Mouse (Mus musculus) hindbrain, embryonic 15.5 days (tissue): ENCODE results near the gene Mxd1. TPM values are rescaled to one million over a fixed set of nuclear protein-coding genes. Genes with fewer than 3 reads are reported as not detected.

Experiments used
- ATAC-seq: fragments of 200-750 bp; cut with Nextera tagmentation; 2 replicates; pipeline ENCODE4 v1.8.0; 2017; ENCODE audit warnings: low read depth, moderate number of reproducible peaks, moderate TSS enrichment; ENCODE audit not compliant: low FRiP score
- H3K27ac ChIP-seq: fragments of 300-500 bp; sonication (generic); replicated peaks from 2 replicates; pipeline ENCODE4 v1.5.1; 2015; ENCODE audit warnings: mild to moderate bottlenecking, inconsistent platforms
- H3K27me3 ChIP-seq: fragments of 300-500 bp; sonication (generic); 2 replicates; pipeline ENCODE4 v1.6.1; 2015; ENCODE audit warnings: control low read depth, inconsistent platforms
- H3K36me3 ChIP-seq: fragments of 300-500 bp; sonication (generic); 2 replicates; pipeline ENCODE4 v1.6.1; 2015; ENCODE audit warnings: control low read depth, inconsistent platforms
- H3K4me1 ChIP-seq: fragments of 300-500 bp; sonication (generic); replicated peaks from 2 replicates; pipeline ENCODE4 v1.6.1; 2015; ENCODE audit warnings: control low read depth, inconsistent platforms
- H3K4me2 ChIP-seq: fragments of 300-500 bp; sonication (generic); 2 replicates; pipeline ENCODE4 v1.6.1; 2015; ENCODE audit warnings: moderate library complexity, mild to moderate bottlenecking, inconsistent platforms
- H3K4me3 ChIP-seq: fragments of 300-500 bp; sonication (generic); 2 replicates; pipeline ENCODE4 v1.5.1; 2015; ENCODE audit warnings: mild to moderate bottlenecking, inconsistent platforms
- H3K9ac ChIP-seq: fragments of 300-500 bp; sonication (generic); 2 replicates; pipeline ENCODE4 v1.6.1; 2015; ENCODE audit warnings: inconsistent platforms
- H3K9me3 ChIP-seq: fragments of 300-500 bp; sonication (generic); 2 replicates; pipeline ENCODE4 v1.6.1; 2016; ENCODE audit warnings: control low read depth, inconsistent platforms
- WGBS: fragments of 180-500 bp; shearing (Covaris S2); methylation state at CpG from one replicate; pipeline ENCODE4 v1.1.7; 2015; 5-methylcytosine and 5-hydroxymethylcytosine counted together
- polyA plus RNA-seq: library from polyadenylated mRNA; unstranded; fragments of >200 nt; fragmentation: Nextera tagmentation; extraction: Ambion mirVana; gene quantifications from 2 replicates; pipeline ENCODE4 v1.2.1, GENCODE M21; 2015

The Mxd1 gene
- polyA plus RNA-seq = 18.5 and 18.7 TPM in 2 replicates

GRCm38 (mm10) chr6:86668580-86669239 is at the start of gene Mxd1:
TSS of gene Mxd1 (minus strand) at chr6:86669161.
- Histone ChIP-seq H3K4me1 (peaks cover 30% of the 10 kb centered on the region), H3K36me3 (peaks cover 25% of the 10 kb centered on the region), H3K9me3 (no peaks in the 10 kb centered on the region), H3K4me2 (peak within 1 kb of the TSS; percentile 64), H3K9ac (peak within 1 kb of the TSS; percentile 68), H3K27me3 (no peaks in the 10 kb centered on the region), H3K4me3 (peak within 1 kb of the TSS; percentile 87), H3K27ac (peak within 1 kb of the TSS; percentile 63)
- WGBS = under 1% methylated on average over 46 of the region's 76 CpGs
- ATAC-seq = no peak; the same call in 1 of the 2 replicates

- H3K4me1 ChIP-seq = no peaks in the 10 kb centered on the region
- H3K4me3 ChIP-seq = no peak overlapping the region
- no peak overlapping the region for H3K27ac ChIP-seq
- H3K4me2 ChIP-seq = no peak overlapping the region
- no peak for ATAC-seq
- WGBS = 87% methylated on average over 4 of the region's 4 CpGs
- no peaks in the 10 kb centered on the region for H3K9me3 ChIP-seq
- H3K36me3 ChIP-seq = peaks cover 75% of the 10 kb centered on the region
- no peak overlapping the region for H3K9ac ChIP-seq
- H3K27me3 ChIP-seq = no peaks in the 10 kb centered on the region
Observed at GRCm38 (mm10) chr6:86708072-86708774, 39.3 kb upstream of the Mxd1 start.

GRCm38 (mm10) chr6:86702577-86702976 is 33.6 kb upstream of the Mxd1 start:
- Histone ChIP-seq H3K27me3 (no peaks in the 10 kb centered on the region), H3K9me3 (no peaks in the 10 kb centered on the region), H3K4me2 (no peak overlapping the region), H3K4me3 (no peak overlapping the region), H3K9ac (no peak overlapping the region), H3K4me1 (no peaks in the 10 kb centered on the region), H3K36me3 (peaks cover 89% of the 10 kb centered on the region), H3K27ac (no peak overlapping the region)
- no peak for ATAC-seq
- WGBS = 93% methylated on average over 9 of the region's 9 CpGs

GRCm38 (mm10) chr6:86697903-86698302 is 28.9 kb upstream of the Mxd1 start:
- no peak for ATAC-seq
- Histone ChIP-seq H3K4me1 (no peaks in the 10 kb centered on the region), H3K27ac (no peak overlapping the region), H3K4me2 (no peak overlapping the region), H3K4me3 (no peak overlapping the region), H3K27me3 (no peaks in the 10 kb centered on the region), H3K36me3 (peaks cover 83% of the 10 kb centered on the region), H3K9me3 (no peaks in the 10 kb centered on the region), H3K9ac (no peak overlapping the region)
- 85% methylated on average over 6 of the region's 6 CpGs for WGBS

- Histone ChIP-seq H3K27me3 (no peaks in the 10 kb centered on the region), H3K4me1 (no peaks in the 10 kb centered on the region), H3K4me2 (no peak overlapping the region), H3K4me3 (no peak overlapping the region), H3K9me3 (no peaks in the 10 kb centered on the region), H3K9ac (no peak overlapping the region), H3K36me3 (peaks cover 78% of the 10 kb centered on the region), H3K27ac (no peak overlapping the region)
- 89% methylated on average over 10 of the region's 10 CpGs for WGBS
- no peak for ATAC-seq
Observed at GRCm38 (mm10) chr6:86696213-86696612, 27.3 kb upstream of the Mxd1 start.

GRCm38 (mm10) chr6:86694465-86694864 is 25.5 kb upstream of the Mxd1 start:
- peaks cover 75% of the 10 kb centered on the region for H3K36me3 ChIP-seq
- no peak overlapping the region for H3K4me2 ChIP-seq
- no peak for ATAC-seq
- no peaks in the 10 kb centered on the region for H3K27me3 ChIP-seq
- no peaks in the 10 kb centered on the region for H3K9me3 ChIP-seq
- H3K4me1 ChIP-seq = no peaks in the 10 kb centered on the region
- H3K27ac ChIP-seq = no peak overlapping the region
- H3K4me3 ChIP-seq = no peak overlapping the region
- H3K9ac ChIP-seq = no peak overlapping the region

- no peak for ATAC-seq
- Histone ChIP-seq H3K36me3 (peaks cover 44% of the 10 kb centered on the region), H3K4me1 (peaks cover 3% of the 10 kb centered on the region; the same call in 1 of the 2 replicates), H3K9me3 (no peaks in the 10 kb centered on the region), H3K9ac (no peak overlapping the region), H3K4me2 (no peak overlapping the region), H3K27me3 (no peaks in the 10 kb centered on the region), H3K4me3 (no peak overlapping the region), H3K27ac (no peak overlapping the region)
- WGBS = 94% methylated on average over 3 of the region's 3 CpGs
Observed at GRCm38 (mm10) chr6:86689671-86690070, 20.7 kb upstream of the Mxd1 start.

GRCm38 (mm10) chr6:86686971-86687370 is 18.0 kb upstream of the Mxd1 start:
- no peaks in the 10 kb centered on the region for H3K27me3 ChIP-seq
- no peak overlapping the region for H3K27ac ChIP-seq
- H3K4me3 ChIP-seq = no peak overlapping the region
- peaks cover 13% of the 10 kb centered on the region for H3K4me1 ChIP-seq
- peaks cover 32% of the 10 kb centered on the region for H3K36me3 ChIP-seq
- no peaks in the 10 kb centered on the region for H3K9me3 ChIP-seq
- H3K4me2 ChIP-seq = no peak overlapping the region
- 71% methylated on average over 1 of the region's 1 CpGs for WGBS
- ATAC-seq = no peak
- no peak overlapping the region for H3K9ac ChIP-seq

GRCm38 (mm10) chr6:86684655-86685011 is 15.7 kb upstream of the Mxd1 start:
- Histone ChIP-seq H3K4me3 (peak overlapping the region; percentile 90), H3K4me1 (peaks cover 13% of the 10 kb centered on the region), H3K9me3 (no peaks in the 10 kb centered on the region), H3K36me3 (peaks cover 36% of the 10 kb centered on the region), H3K27ac (0 out of 2 replicates have a peak overlapping the region, but pooled peaks have one; percentile 45), H3K27me3 (no peaks in the 10 kb centered on the region), H3K4me2 (peak overlapping the region; percentile 77), H3K9ac (peak overlapping the region; percentile 37; the same call in 1 of the 2 replicates)
- no peak for ATAC-seq
- 38% methylated on average over 12 of the region's 12 CpGs for WGBS

- ATAC-seq = peak; percentile 95
- 2% methylated on average over 36 of the region's 36 CpGs for WGBS
- H3K27ac ChIP-seq = peak within 1 kb of the TSS; percentile 52
- H3K36me3 ChIP-seq = peaks cover 42% of the 10 kb centered on the region
- no peaks in the 10 kb centered on the region for H3K9me3 ChIP-seq
- H3K9ac ChIP-seq = peak within 1 kb of the TSS; percentile 96
- peak within 1 kb of the TSS; percentile 77 for H3K4me2 ChIP-seq
- H3K27me3 ChIP-seq = no peaks in the 10 kb centered on the region
- peak within 1 kb of the TSS; percentile 90 for H3K4me3 ChIP-seq
- H3K4me1 ChIP-seq = peaks cover 13% of the 10 kb centered on the region
Observed at GRCm38 (mm10) chr6:86683872-86684654, 15.1 kb upstream of the Mxd1 start, which contains the start of gene Snrnp27. TSS of gene Snrnp27 (minus strand) at chr6:86684522.

GRCm38 (mm10) chr6:86681289-86681688 is 12.3 kb upstream of the Mxd1 start:
- Histone ChIP-seq H3K27ac (no peak overlapping the region), H3K9ac (no peak overlapping the region), H3K27me3 (no peaks in the 10 kb centered on the region), H3K9me3 (no peaks in the 10 kb centered on the region), H3K36me3 (peaks cover 61% of the 10 kb centered on the region), H3K4me1 (peaks cover 13% of the 10 kb centered on the region), H3K4me2 (no peak overlapping the region), H3K4me3 (no peak overlapping the region)
- no peak for ATAC-seq
- WGBS = 90% methylated on average over 3 of the region's 3 CpGs

- Histone ChIP-seq H3K9me3 (no peaks in the 10 kb centered on the region), H3K9ac (no peak overlapping the region), H3K27ac (no peak overlapping the region), H3K36me3 (peaks cover 88% of the 10 kb centered on the region), H3K4me2 (no peak overlapping the region), H3K4me3 (no peak overlapping the region), H3K27me3 (no peaks in the 10 kb centered on the region), H3K4me1 (peaks cover 2% of the 10 kb centered on the region)
- WGBS = 78% methylated on average over 6 of the region's 6 CpGs
- ATAC-seq = no peak
Observed at GRCm38 (mm10) chr6:86678341-86678740, 9.4 kb upstream of the Mxd1 start.
